Mouse (Mus musculus): ENCODE measurements at regions not wholly inside any gene's neighbourhood (a gene's known extent, or its start where the extent isn't known, plus 50 kb on each side); places are given as distances from the start of the nearest gene placed in this dataset.

GRCm38 (mm10) chr4:45655780-45656179 lies 123.5 kb upstream of the Shb start:
- no peak for TF ChIP-seq CTCF (IDR thresholded peaks at IDR 0.05; ENCODE audit: control insufficient read depth, insufficient read depth, insufficient read length)
- TF ChIP-seq FOSL1 (IDR thresholded peaks at IDR 0.05; ENCODE audit: insufficient read depth, low read length, poor library complexity, severe bottlenecking): no peak
- TF ChIP-seq MYOD1 (IDR thresholded peaks at IDR 0.05; ENCODE audit: control insufficient read depth, insufficient read length, low read depth): no peak
- no peak for TF ChIP-seq MAX (IDR thresholded peaks at IDR 0.05)
- no peak for TF ChIP-seq MYOG (IDR thresholded peaks at IDR 0.05; ENCODE audit: control insufficient read depth, extremely low read depth, insufficient read length)
